Mouse (Mus musculus): Measurements from ENCODE around the gene Mob3b. TPM values are rescaled to one million over a fixed set of nuclear protein-coding genes. Genes with fewer than 3 reads are reported as not detected.

Gene Mob3b
- polyA plus RNA-seq, 1 experiment from 2014 or later = 14.9 TPM

DNA sequence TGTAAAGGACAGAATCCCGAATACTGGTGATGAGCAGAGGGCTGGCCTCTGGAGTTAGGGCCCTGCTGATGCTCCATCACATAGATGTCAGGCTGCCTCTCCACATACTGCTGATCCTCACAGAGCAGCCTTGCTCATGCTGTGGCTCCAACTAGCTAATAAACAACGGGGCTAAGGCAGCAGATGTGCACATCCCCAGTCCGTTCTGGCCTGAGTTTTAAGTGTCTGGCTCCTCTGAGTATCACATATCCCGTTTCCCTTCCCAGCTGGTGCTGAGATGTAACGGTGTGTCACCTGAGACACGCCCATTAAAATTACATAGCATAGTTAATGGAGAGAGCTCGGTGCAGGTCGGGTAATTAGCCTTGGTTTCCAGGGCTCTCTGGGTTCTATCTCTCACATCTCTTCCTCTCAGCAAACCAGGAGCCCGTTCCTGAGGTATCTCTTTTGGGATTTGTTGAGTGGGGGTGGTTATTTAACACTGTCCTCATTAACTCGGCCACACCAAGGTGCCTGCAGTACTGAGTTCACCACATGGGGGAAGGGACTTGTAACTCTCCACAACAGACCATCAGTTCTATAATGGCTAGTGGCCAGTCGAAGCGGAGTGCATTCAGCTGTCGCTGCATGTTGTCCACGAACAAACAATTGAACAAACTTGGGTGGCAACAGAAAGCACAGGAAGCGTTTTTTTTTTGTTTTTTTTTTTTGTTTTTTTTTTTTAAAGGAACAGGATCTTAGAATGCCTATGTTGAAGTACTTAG lies 92.0 kb downstream of the Mob3b start:
- Histone ChIP-seq H3K27ac (ENCODE audit: low read depth) (no peak overlapping the region), H3K4me3 (ENCODE audit: low read depth, low read length) (no peak overlapping the region), H3K9me3 (ENCODE audit: low read depth, low read length) (no peaks in the 10 kb centered on the region), H3K27me3 (ENCODE audit: insufficient read depth, low read length) (no peaks in the 10 kb centered on the region), H3K4me2 (no peak overlapping the region), H3K36me3 (ENCODE audit: insufficient read depth) (no peaks in the 10 kb centered on the region), H3K9ac (no peak overlapping the region), H3K4me1 (ENCODE audit: insufficient read depth) (peaks cover 14% of the 10 kb centered on the region)
- DNase-seq (peak; percentile 69), ATAC-seq (ENCODE audit: insufficient read depth) (peak; percentile 19; the same call in 1 of the 2 replicates)
- WGBS = 43% methylated on average over 15 of the region's 15 CpGs
- peak; percentile 39 for TF ChIP-seq CTCF (IDR thresholded peaks at IDR 0.05; ENCODE audit: low read depth)

GRCm38 (mm10) chr4:35063146-35063719 lies 94.1 kb downstream of the Mob3b start:
- no peak overlapping the region for H3K27ac ChIP-seq (ENCODE audit: low read depth)
- H3K36me3 ChIP-seq (ENCODE audit: insufficient read depth) = no peaks in the 10 kb centered on the region
- no peak overlapping the region for H3K9ac ChIP-seq
- H3K4me3 ChIP-seq (ENCODE audit: low read depth, low read length) = no peak overlapping the region
- no peak overlapping the region for H3K4me2 ChIP-seq
- TF ChIP-seq CTCF (IDR thresholded peaks at IDR 0.05; ENCODE audit: low read depth) = no peak
- ATAC-seq (ENCODE audit: insufficient read depth) (no peak), DNase-seq (no peak)
- WGBS = 65% methylated on average over 7 of the region's 7 CpGs
- no peaks in the 10 kb centered on the region for H3K9me3 ChIP-seq (ENCODE audit: low read depth, low read length)
- H3K27me3 ChIP-seq (ENCODE audit: insufficient read depth, low read length) = no peaks in the 10 kb centered on the region
- H3K4me1 ChIP-seq (ENCODE audit: insufficient read depth) = peaks cover 16% of the 10 kb centered on the region

- Histone ChIP-seq H3K4me2 (no peak overlapping the region), H3K9ac (no peak overlapping the region), H3K4me3 (ENCODE audit: low read depth, low read length) (no peak overlapping the region), H3K27ac (ENCODE audit: low read depth) (peak overlapping the region; percentile 1), H3K36me3 (ENCODE audit: insufficient read depth) (no peaks in the 10 kb centered on the region), H3K27me3 (ENCODE audit: insufficient read depth, low read length) (no peaks in the 10 kb centered on the region), H3K9me3 (ENCODE audit: low read depth, low read length) (no peaks in the 10 kb centered on the region), H3K4me1 (ENCODE audit: insufficient read depth) (peaks cover 14% of the 10 kb centered on the region)
- WGBS = 59% methylated on average over 1 of the region's 1 CpGs
- DNase-seq = no peak
- ATAC-seq (ENCODE audit: insufficient read depth) = no peak
- no peak for TF ChIP-seq CTCF (IDR thresholded peaks at IDR 0.05; ENCODE audit: low read depth)
These were observed 96.3 kb downstream of the Mob3b start for GRCm38 (mm10) chr4:35060964-35061363.

GRCm38 (mm10) chr4:35060401-35060800 lies 96.9 kb downstream of the Mob3b start:
- no peaks in the 10 kb centered on the region for H3K9me3 ChIP-seq (ENCODE audit: low read depth, low read length)
- peak overlapping the region; percentile 46; the same call in 1 of the 2 replicates for H3K27ac ChIP-seq (ENCODE audit: low read depth)
- no peak for TF ChIP-seq CTCF (IDR thresholded peaks at IDR 0.05; ENCODE audit: low read depth)
- no peak overlapping the region for H3K4me3 ChIP-seq (ENCODE audit: low read depth, low read length)
- H3K4me2 ChIP-seq = no peak overlapping the region
- ATAC-seq (ENCODE audit: insufficient read depth) = peak; percentile 83
- peaks cover 13% of the 10 kb centered on the region for H3K4me1 ChIP-seq (ENCODE audit: insufficient read depth)
- H3K27me3 ChIP-seq (ENCODE audit: insufficient read depth, low read length) = no peaks in the 10 kb centered on the region
- H3K36me3 ChIP-seq (ENCODE audit: insufficient read depth) = no peaks in the 10 kb centered on the region
- WGBS = 43% methylated on average over 3 of the region's 3 CpGs
- no peak overlapping the region for H3K9ac ChIP-seq
- peak; percentile 67 for DNase-seq

DNA sequence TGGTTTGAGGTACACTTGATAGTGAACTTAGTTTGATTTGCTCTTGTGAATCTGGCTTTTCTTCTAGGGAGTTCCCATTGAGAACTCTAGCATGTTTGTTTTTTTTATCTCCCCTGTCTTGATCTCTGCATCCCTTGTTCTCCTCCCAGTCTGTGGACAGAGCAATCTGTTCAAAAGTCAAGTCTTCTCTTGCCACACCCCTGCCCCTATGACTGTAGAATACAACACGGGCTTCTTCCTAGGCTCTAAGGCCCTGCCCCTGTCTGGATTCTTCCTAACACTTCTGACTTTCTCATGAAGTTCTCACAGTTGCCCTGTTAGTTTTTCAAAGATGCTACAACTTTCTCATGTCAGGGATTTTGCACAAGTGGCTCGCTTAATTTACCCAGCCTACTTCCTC lies 102.9 kb downstream of the Mob3b start:
- Histone ChIP-seq H3K27me3 (ENCODE audit: insufficient read depth, low read length) (no peaks in the 10 kb centered on the region), H3K36me3 (ENCODE audit: insufficient read depth) (no peaks in the 10 kb centered on the region), H3K4me3 (ENCODE audit: low read depth, low read length) (no peak overlapping the region), H3K27ac (ENCODE audit: low read depth) (no peak overlapping the region), H3K4me2 (no peak overlapping the region), H3K4me1 (ENCODE audit: insufficient read depth) (peaks cover 14% of the 10 kb centered on the region), H3K9ac (no peak overlapping the region), H3K9me3 (ENCODE audit: low read depth, low read length) (no peaks in the 10 kb centered on the region)
- no peak for TF ChIP-seq CTCF (IDR thresholded peaks at IDR 0.05; ENCODE audit: low read depth)
- WGBS = 31% methylated on average over 2 of the region's 2 CpGs
- no peak for DNase-seq
- no peak for ATAC-seq (ENCODE audit: insufficient read depth)

GRCm38 (mm10) chr4:35052174-35052942 lies 104.9 kb downstream of the Mob3b start:
- Histone ChIP-seq H3K27ac (ENCODE audit: low read depth) (0 out of 2 replicates have a peak overlapping the region, but pooled peaks have one; percentile 7), H3K27me3 (ENCODE audit: insufficient read depth, low read length) (no peaks in the 10 kb centered on the region), H3K36me3 (ENCODE audit: insufficient read depth) (no peaks in the 10 kb centered on the region), H3K4me1 (ENCODE audit: insufficient read depth) (peaks cover 14% of the 10 kb centered on the region), H3K9me3 (ENCODE audit: low read depth, low read length) (no peaks in the 10 kb centered on the region), H3K4me3 (ENCODE audit: low read depth, low read length) (no peak overlapping the region), H3K9ac (no peak overlapping the region), H3K4me2 (no peak overlapping the region)
- TF ChIP-seq CTCF (IDR thresholded peaks at IDR 0.05; ENCODE audit: low read depth) = no peak
- WGBS = 46% methylated on average over 6 of the region's 6 CpGs
- peak; percentile 36 for DNase-seq
- ATAC-seq (ENCODE audit: insufficient read depth) = peak; percentile 57

GRCm38 (mm10) chr4:35051152-35051551 lies 106.1 kb downstream of the Mob3b start:
- no peaks in the 10 kb centered on the region for H3K36me3 ChIP-seq (ENCODE audit: insufficient read depth)
- H3K4me3 ChIP-seq (ENCODE audit: low read depth, low read length) = no peak overlapping the region
- 43% methylated on average over 7 of the region's 7 CpGs for WGBS
- H3K4me1 ChIP-seq (ENCODE audit: insufficient read depth) = peaks cover 14% of the 10 kb centered on the region
- peak overlapping the region; percentile 27; the same call in 1 of the 2 replicates for H3K4me2 ChIP-seq
- no peaks in the 10 kb centered on the region for H3K9me3 ChIP-seq (ENCODE audit: low read depth, low read length)
- no peaks in the 10 kb centered on the region for H3K27me3 ChIP-seq (ENCODE audit: insufficient read depth, low read length)
- DNase-seq (peak; percentile 65), ATAC-seq (ENCODE audit: insufficient read depth) (no peak)
- H3K27ac ChIP-seq (ENCODE audit: low read depth) = no peak overlapping the region
- H3K9ac ChIP-seq = no peak overlapping the region
- TF ChIP-seq CTCF (IDR thresholded peaks at IDR 0.05; ENCODE audit: low read depth) = no peak
